Mouse (Mus musculus): ENCODE measurements around the gene Cdh3.

Gene Cdh3

DNA sequence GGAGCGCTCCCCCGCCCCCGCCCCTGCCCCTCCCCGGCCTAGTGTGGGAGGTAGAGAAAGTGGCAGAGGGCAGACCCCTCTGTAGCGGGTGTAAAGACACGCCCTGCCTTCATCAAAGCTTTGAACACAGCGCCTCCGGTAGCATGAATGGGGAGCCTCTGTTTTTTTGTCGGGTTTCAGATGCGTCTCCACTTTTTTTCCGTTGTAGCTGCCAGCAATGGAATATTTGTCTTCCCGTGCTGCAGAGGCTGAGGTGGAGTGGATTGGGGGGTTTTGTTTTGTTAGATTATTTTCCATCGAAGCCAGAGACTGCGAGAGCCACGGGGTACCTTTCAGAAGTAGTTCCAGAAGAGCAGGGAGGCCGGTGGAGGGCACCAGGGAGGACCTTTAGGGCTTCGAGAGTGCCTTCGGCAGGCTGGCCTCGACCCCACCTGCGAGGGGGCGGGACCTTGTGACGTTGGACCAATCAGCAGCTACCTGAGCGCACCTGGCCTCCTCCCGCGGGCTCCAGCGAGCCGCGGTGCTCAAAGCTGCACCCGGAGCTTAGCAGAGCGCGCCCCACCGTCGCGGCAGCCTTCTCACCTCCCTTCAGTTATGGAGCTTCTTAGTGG is at the start of gene Cdh3:
Cdh3 (plus strand) TSS at position 527 of the 611 bp plus-strand sequence.
- in situ Hi-C loops (cut with MboI, MseI) = no loop called here

- in situ Hi-C loops (cut with MboI, MseI) = no loop called here
These were observed 48.6 kb upstream of the Cdh3 start for GRCm38 (mm10) chr8:106462131-106462530.

DNA sequence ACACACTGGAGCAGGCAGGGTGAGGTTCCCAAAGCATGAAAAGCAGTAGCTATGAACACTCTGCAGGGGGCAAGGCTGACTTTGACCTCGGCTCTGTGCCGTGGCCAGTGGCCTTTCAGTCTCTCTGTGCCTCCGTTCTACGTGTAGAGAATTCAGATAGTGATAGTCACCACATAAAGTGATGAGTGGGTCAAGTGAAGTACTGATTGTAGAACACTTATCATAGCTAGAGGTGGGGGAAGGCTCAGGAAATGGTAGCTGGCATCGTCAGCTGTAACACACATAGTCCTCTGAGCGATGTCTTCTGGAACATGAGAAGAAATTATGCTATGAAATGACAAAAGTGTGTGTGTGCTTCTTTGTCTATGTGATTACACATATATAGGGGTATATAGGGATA is 46.9 kb upstream of the Cdh3 start:
- in situ Hi-C loops (cut with MboI, MseI) = no loop called here

- in situ Hi-C loops (cut with MboI, MseI) = no loop called here
These were observed 41.2 kb upstream of the Cdh3 start for GRCm38 (mm10) chr8:106469485-106469884.

GRCm38 (mm10) chr8:106474001-106474400 is 36.7 kb upstream of the Cdh3 start:
- in situ Hi-C loops (cut with MboI, MseI) = no loop called here

GRCm38 (mm10) chr8:106500018-106500685 is 10.5 kb upstream of the Cdh3 start, which contains the start of gene 6030452D12Rik:
Gene 6030452D12Rik, plus strand, starts transcription at chr8:106500522.
- in situ Hi-C loops (cut with MboI, MseI) = no loop called here

DNA sequence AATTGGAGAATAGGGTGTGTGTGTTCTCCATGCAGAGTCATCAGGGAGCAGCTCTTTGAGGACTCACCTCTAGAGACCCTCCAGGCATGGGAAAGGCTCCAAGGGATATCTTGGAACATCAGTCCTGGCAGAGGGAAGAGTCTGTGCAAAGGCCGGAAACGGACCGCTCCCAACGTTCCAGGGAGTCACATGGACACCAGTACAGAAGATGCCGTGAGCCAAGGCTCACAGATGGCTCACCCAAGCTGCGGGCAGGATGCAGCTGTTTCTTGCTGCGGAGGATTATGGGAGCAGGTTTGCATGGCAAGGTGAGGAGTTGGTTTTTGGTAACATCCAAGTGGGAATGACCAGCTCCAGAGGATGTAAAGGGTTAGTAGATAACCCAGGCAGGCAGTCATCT is 6.5 kb upstream of the Cdh3 start:
- in situ Hi-C loops (cut with MboI, MseI) = no loop called here

- in situ Hi-C loops (cut with MboI, MseI) = no loop called here
These were observed 5.2 kb upstream of the Cdh3 start for GRCm38 (mm10) chr8:106505328-106505965.

- in situ Hi-C loops (cut with MboI, MseI) = no loop called here
These were observed 4.6 kb upstream of the Cdh3 start for GRCm38 (mm10) chr8:106506106-106506505.

DNA sequence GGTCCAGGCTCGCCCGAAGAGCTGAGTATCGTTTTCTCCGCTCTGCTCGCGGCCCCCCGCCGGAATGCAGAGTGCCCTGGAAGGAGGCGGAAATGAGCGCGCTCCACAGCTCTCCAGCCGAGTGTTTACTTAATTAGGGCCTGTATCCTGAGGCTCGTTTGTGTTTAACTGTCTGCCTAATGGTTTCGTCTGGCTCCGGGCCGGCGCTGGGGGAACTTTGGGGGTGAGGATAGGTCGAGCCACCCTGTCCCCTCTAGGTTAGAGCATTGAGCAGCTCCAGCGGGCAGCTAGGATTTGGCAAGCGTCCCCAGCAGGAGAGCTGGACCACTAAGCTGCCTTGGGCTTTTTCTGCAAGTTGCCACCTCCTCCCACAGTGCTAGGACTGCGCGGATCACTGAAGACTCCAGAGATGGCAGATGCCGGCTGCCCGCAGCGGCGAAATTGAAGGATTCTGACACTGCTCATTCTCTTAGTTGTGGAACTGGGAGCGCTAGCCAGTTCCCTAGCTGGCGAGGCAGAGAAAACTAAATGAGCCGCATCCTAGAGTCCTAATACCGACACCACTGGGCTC is 2.8 kb upstream of the Cdh3 start:
- in situ Hi-C loops (cut with MboI, MseI) = no loop called here

DNA sequence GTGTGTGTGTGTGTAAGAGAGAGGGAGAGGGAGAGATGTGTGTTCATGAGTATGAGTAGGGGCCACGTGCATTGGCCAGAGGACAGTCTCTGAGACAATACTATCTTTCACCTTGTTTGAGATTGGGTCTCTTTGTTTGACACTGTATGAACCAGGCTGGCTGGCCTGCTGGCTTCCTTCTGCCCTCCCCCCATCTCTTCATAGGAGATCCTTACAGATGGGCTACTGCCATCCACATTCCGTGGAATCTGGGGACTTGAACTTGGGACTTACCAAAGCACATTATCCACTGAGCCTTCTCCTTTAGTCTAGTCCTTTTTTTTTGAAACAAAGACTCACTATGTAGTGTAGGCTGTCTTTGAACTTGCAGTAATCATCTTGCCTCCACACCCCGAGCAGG is 2.2 kb upstream of the Cdh3 start:
- in situ Hi-C loops (cut with MboI, MseI) = no loop called here

DNA sequence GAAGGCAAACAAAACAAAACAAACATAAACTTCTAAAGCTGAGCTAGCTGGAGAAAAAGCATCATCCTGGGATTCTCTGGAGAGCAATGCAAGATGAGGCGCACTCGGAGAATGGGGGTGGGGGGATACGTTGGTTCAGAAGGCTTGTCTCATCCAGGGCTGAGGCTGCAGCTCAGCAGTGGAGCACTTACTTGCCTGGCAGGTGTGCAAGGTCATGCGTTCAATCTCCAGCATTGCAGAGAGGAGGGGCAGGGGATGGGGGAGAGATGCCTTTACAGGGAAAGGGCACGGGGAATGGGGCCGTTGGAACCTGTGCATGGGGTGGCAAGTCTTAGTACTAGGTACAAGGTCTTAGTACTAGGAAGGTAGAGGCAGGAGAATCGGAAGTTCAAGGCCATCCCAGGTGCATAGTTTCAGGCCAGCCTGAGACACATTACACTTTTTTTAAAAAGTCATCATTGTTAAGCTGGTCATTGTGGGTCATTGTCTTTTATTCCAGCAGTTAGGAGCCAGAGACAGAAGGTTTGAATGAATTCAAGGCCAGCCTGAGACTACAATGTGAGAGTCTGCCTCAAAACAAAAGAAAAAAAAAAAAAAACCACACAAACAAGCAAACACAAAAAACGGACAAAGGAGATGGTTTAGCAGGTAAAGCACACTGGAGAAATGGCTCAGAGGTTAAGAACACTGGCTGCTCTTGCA is 1.5 kb upstream of the Cdh3 start:
- in situ Hi-C loops (cut with MboI, MseI) = no loop called here

DNA sequence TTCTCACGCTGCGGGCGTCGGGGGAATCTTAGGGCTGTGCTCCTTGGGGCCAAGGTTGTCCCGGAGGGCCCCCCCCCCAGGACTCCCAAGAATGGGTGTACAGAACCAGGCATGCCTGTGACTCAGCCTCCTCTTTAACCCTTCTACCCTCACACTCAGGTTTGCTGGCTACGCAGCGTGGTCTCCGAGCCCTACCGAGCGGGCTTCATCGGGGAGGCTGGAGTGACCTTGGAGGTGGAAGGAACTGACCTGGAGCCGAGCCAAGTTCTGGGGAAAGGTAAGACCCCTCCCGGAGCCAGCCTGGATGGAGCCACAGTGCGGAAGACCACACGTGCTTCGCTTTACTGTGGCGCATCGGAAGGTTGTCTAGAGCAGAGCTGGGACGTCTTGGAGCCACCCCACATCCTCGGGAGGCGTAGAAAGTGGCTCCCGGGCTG is 392 bp downstream of the Cdh3 start:
- in situ Hi-C loops (cut with MboI, MseI) = no loop called here

DNA sequence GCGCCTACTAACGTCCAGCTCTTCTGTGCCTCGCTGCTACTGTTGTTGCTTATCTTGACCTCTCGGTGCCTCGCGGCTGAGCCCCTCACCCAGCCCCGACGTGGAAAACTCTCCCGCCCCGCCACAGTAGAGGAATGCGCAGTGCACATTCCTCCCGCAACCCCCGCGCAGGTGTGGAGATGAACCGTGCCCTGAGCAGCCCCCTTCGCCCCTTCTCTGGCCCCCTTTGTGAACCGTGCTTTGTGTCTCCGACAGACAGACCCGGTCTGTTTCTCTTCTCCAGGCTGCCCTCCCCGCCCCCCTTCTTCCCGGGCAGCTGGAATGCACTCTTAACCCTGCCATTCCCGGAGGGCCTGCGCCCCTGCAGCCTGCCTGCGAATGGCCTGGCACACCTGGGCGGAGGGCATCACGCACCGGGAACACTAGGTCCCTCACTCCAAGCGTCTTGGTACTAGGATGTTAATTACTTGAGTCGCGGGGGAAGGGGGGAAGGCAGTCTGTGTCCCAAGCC is 895 bp downstream of the Cdh3 start:
- in situ Hi-C loops (cut with MboI, MseI) = no loop called here

GRCm38 (mm10) chr8:106512475-106513150 is 1.9 kb downstream of the Cdh3 start:
- in situ Hi-C loops (cut with MboI, MseI) = no loop called here

DNA sequence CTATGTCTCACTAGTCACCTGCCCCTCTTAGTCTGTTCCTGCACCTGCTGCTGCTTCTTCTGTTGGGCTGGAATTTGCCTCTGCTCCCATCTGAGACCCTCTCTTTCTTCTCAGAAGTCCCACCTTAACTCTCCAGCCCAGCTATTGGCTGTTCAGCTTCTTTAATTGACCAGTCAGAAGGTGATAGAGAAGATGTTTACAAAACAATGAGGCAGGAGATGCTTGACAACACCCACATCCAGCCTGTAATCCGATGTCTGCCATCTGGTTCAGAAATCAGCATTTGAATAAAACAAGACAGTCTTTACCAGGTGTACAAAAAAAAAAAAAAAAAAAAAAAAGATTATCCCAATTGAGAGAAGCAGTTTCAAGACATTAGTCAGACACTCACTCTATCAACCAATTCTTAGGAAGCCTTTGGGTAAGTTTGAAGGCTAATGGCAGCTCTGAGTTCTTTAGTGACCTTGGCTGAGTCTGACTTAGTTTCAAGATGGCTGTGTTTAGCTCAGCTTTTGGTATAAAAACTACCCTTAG is 5.3 kb downstream of the Cdh3 start:
- in situ Hi-C loops (cut with MboI, MseI) = no loop called here

DNA sequence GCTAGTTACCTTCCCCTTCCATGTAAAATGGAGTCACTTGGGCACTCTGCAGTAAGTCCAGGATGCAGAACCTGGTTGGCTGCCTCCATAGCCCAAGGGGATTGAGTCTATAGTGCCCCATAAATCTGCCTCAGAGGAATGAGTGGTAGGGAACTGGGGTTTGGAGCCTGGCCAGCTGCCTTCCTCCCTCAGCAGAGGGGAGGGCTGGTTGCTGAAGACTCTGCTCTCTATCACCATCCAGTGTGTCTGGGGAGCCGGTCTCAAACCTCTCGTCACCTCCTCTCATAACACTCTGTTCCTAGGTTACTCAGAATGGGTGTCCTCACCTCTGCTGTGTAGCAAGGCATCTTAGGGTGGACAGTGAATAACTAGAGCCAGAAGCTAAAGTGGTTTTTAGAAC is 5.9 kb downstream of the Cdh3 start:
- in situ Hi-C loops (cut with MboI, MseI) = no loop called here

DNA sequence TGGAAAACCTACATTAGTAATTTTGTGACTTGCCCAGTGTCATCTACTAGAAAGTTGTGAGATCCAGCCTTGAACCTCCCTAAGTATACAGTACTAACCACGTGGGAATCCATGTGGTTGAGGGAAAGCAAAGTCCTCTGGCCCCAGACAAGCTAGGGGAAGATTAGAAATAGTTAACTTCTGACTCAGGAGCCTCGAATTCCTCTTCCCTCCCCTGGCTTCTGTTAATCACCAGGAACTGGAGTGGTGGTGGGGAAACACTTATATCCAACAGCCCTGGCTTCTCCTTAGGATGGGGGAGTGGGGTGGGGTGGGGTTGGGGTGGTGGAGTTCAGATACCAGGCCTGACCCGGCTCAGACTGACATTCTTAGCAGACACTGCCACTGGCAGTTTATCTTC is 8.1 kb downstream of the Cdh3 start:
- in situ Hi-C loops (cut with MboI, MseI) = no loop called here

GRCm38 (mm10) chr8:106520578-106520977 is 9.9 kb downstream of the Cdh3 start:
- in situ Hi-C loops (cut with MboI, MseI) = no loop called here

- in situ Hi-C loops (cut with MboI, MseI) = no loop called here
These were observed 11.2 kb downstream of the Cdh3 start for GRCm38 (mm10) chr8:106521845-106522244.

DNA sequence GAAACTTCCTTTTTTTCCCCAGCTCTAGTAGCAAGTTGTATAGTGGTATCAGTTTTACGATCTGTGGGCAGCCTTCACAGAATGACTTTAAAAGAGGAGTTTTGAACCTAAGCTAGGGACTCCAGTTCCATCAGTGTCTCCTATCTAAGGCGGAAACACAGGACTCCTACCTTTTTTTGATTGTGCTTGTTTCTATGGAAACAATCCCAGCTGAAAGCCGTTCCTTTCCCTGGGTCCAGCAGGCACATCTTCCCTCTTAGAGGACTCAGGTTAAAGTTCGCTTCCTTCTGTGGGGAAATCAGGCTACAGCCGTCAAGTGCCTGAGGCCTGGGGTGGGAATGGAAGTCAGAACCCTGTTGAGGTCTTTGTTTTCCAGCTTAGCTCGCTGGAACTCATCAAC is 16.0 kb downstream of the Cdh3 start:
- in situ Hi-C loops (cut with MboI, MseI) = loop anchor here (5.0 kb wide), 1 partner anchor 109 kb away; the partner anchor contains the start of gene Zfp90

All from T-helper 1 cell (primary cell).